Mouse (Mus musculus): ENCODE measurements at regions not wholly inside any gene's neighbourhood (a gene's known extent, or its start where the extent isn't known, plus 50 kb on each side); places are given as distances from the start of the nearest gene placed in this dataset.

DNA sequence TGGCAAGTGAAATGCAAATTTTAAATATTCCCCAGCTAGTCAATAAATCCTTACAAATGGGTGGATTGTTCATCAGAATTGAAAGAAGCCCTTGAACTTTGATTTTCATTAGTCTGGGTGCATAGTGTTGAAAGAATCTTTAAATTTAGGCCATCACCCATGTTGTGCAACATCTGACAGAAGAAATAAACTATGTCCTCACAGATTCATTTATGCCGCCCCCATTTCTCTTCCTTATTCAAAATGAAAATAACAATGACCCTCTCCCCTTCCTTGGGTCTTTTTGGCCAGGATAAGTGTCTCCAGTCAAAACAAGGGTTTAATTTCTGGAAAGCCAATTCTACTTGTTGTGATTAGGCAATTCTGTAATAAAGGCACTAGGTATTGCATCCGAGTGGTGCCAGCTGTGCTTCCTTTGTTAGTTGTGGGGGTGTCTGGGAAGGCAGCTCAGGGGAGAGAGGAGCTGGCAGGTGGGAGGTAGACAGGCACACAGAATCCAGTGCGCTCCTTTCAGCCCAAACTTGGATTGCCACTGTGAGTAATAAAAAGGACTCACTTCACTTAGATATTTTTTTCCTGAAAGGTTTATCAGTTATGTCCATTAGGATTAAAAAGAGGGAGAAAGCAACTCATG, 233.7 kb downstream of the 4930474N05Rik start:
- WGBS, result 62% methylated on average over 3 of the region's 3 CpGs
- no peaks in the 10 kb centered on the region for H3K4me1 ChIP-seq (ENCODE audit: insufficient read depth, low read length)
- no peak for DNase-seq (ENCODE audit: low spot score)

DNA sequence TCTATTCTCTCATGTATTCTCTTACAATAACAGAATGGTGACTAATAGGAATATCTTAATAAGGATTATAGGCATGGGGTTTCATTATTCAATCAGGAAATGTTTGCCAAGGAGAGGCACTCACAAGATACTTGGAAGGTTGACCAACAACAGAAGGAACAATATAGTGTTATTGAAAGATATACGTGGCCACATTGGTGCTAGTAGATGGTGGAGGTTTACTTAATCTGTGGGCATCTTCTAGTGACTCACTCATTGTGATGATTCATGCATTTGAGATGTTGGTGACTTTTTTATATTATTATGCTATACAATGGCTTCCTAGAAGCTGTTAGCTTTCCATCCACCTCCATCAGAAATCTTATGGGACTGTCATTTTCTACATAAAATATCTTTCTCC, 246.1 kb downstream of the 4930474N05Rik start:
- no peak overlapping the region for H3K9ac ChIP-seq (replicated peaks; ENCODE audit: low read length)
- no peak for TF ChIP-seq CTCF (IDR thresholded peaks at IDR 0.05; ENCODE audit: low read depth)
- no peak overlapping the region for H3K4me3 ChIP-seq (ENCODE audit: low read length)
- ATAC-seq (no peak), DNase-seq (ENCODE audit: low spot score) (no peak)
- H3K27ac ChIP-seq, result no peak overlapping the region
- H3K27me3 ChIP-seq (ENCODE audit: insufficient read depth, low read length), result no peaks in the 10 kb centered on the region
- H3K4me1 ChIP-seq (ENCODE audit: insufficient read depth, low read length), result no peaks in the 10 kb centered on the region
- WGBS, result 81% methylated on average over 1 of the region's 1 CpGs
- H3K36me3 ChIP-seq (ENCODE audit: insufficient read depth, low read length), result no peaks in the 10 kb centered on the region
- H3K9me3 ChIP-seq (ENCODE audit: low read length), result no peaks in the 10 kb centered on the region
- H3K4me2 ChIP-seq (ENCODE audit: low read depth, low read length), result no peak overlapping the region

More for the DNA sequence above, 233.7 kb downstream of the 4930474N05Rik start:
- TF ChIP-seq CTCF (IDR thresholded peaks at IDR 0.05; ENCODE audit: low read depth), result no peak
- no peaks in the 10 kb centered on the region for H3K27me3 ChIP-seq (ENCODE audit: insufficient read depth, low read length)
- no peak overlapping the region for H3K9ac ChIP-seq (replicated peaks; ENCODE audit: low read length)
- H3K36me3 ChIP-seq (ENCODE audit: insufficient read depth, low read length), result no peaks in the 10 kb centered on the region
- no peak overlapping the region for H3K4me3 ChIP-seq (ENCODE audit: low read length)
- no peak overlapping the region for H3K27ac ChIP-seq
- H3K4me2 ChIP-seq (ENCODE audit: low read depth, low read length), result no peak overlapping the region
- ATAC-seq, result no peak
- no peaks in the 10 kb centered on the region for H3K9me3 ChIP-seq (ENCODE audit: low read length)
